Mouse (Mus musculus): Measurements from ENCODE around the gene Cdh23. TPM values are rescaled to one million over a fixed set of nuclear protein-coding genes. Genes with fewer than 3 reads are reported as not detected.

The Cdh23 gene
- polyA plus RNA-seq, 1 experiment from 2014 or later: 2.0 TPM

- ATAC-seq (ENCODE audit: low FRiP score): peak; percentile 72
- peak overlapping the region; percentile 25 for H3K4me3 ChIP-seq
- H3K4me2 ChIP-seq: peak overlapping the region; percentile 52
- no peaks in the 10 kb centered on the region for H3K36me3 ChIP-seq
- H3K27ac ChIP-seq: peak overlapping the region; percentile 90
- H3K9me3 ChIP-seq: no peaks in the 10 kb centered on the region
- 22% methylated on average over 14 of the region's 14 CpGs for WGBS
- H3K27me3 ChIP-seq: no peaks in the 10 kb centered on the region
- H3K4me1 ChIP-seq (replicated peaks): peaks cover 95% of the 10 kb centered on the region
- peak overlapping the region; percentile 36 for H3K9ac ChIP-seq
These were observed 410.5 kb downstream of the Cdh23 start for GRCm38 (mm10) chr10:60285676-60286372.

DNA sequence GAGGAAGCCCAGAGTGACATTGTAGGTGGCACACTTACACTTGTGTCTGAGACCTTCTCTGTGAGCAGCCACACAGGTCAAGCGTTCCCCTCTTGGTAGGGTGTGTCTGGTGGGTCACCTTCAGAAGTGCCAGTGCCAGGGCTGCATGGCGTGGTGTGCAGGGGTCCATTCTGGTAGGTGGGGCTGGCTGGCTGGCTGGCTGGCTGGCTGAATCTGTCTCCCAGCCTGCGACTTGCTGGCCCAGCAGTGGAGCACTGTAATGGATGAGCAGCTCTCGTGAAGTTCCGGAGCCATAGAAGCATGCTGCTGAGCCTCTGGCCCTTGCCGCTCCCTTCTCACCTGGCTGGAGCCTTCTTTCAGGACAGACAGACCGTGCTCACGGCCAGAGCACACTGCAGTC is 411.1 kb downstream of the Cdh23 start:
- WGBS: 45% methylated on average over 8 of the region's 8 CpGs
- Histone ChIP-seq H3K4me1 (replicated peaks) (peaks cover 95% of the 10 kb centered on the region), H3K27ac (peak overlapping the region; percentile 90), H3K9ac (peak overlapping the region; percentile 36), H3K9me3 (no peaks in the 10 kb centered on the region), H3K27me3 (no peaks in the 10 kb centered on the region), H3K36me3 (no peaks in the 10 kb centered on the region), H3K4me2 (peak overlapping the region; percentile 52), H3K4me3 (peak overlapping the region; percentile 25)
- ATAC-seq (ENCODE audit: low FRiP score): peak; percentile 27

DNA sequence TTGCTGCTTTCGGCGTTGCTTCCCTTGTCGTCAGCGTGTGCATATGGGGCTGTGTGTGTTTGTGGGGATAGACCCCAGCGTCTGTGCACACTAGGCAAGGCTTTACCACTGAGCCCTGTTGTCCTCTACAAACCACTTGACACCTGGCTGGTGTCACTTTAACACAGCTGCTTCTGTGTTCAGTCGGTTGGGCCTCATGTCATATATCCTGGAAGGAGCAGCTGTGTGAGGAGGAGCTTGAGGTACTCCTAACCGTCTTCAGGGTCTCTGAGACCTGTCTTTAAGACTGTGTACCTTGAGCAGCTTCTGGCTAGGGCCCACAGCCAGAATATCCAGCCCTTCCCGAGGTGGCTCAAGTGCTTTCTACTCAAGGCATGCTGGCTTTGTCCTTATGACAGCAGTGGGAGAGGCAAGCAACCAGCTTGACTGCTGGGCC is 411.6 kb downstream of the Cdh23 start:
- Histone ChIP-seq H3K36me3 (no peaks in the 10 kb centered on the region), H3K9me3 (no peaks in the 10 kb centered on the region), H3K27ac (peak overlapping the region; percentile 90), H3K4me1 (replicated peaks) (peaks cover 95% of the 10 kb centered on the region), H3K9ac (peak overlapping the region; percentile 36), H3K4me3 (0 out of 2 replicates have a peak overlapping the region, but pooled peaks have one; percentile 25), H3K27me3 (no peaks in the 10 kb centered on the region), H3K4me2 (peak overlapping the region; percentile 52)
- WGBS: 35% methylated on average over 8 of the region's 8 CpGs
- ATAC-seq (ENCODE audit: low FRiP score): 0 out of 2 replicates have a peak, but pooled peaks have one; percentile 15

GRCm38 (mm10) chr10:60284248-60284647 is 412.0 kb downstream of the Cdh23 start:
- Histone ChIP-seq H3K36me3 (no peaks in the 10 kb centered on the region), H3K4me2 (peak overlapping the region; percentile 52), H3K27me3 (no peaks in the 10 kb centered on the region), H3K9me3 (no peaks in the 10 kb centered on the region), H3K9ac (peak overlapping the region; percentile 36), H3K4me1 (replicated peaks) (peaks cover 95% of the 10 kb centered on the region), H3K27ac (peak overlapping the region; percentile 90), H3K4me3 (0 out of 2 replicates have a peak overlapping the region, but pooled peaks have one; percentile 25)
- WGBS: 58% methylated on average over 6 of the region's 6 CpGs
- ATAC-seq (ENCODE audit: low FRiP score): no peak

GRCm38 (mm10) chr10:60282116-60283014 is 413.9 kb downstream of the Cdh23 start:
- no peak overlapping the region for H3K4me2 ChIP-seq
- WGBS: 86% methylated on average over 10 of the region's 10 CpGs
- H3K36me3 ChIP-seq: no peaks in the 10 kb centered on the region
- peak overlapping the region; percentile 24; the same call in 1 of the 2 replicates for H3K9ac ChIP-seq
- H3K4me1 ChIP-seq (replicated peaks): peaks cover 93% of the 10 kb centered on the region
- no peak overlapping the region for H3K4me3 ChIP-seq
- H3K9me3 ChIP-seq: no peaks in the 10 kb centered on the region
- ATAC-seq (ENCODE audit: low FRiP score): no peak
- H3K27ac ChIP-seq: peak overlapping the region; percentile 55
- H3K27me3 ChIP-seq: no peaks in the 10 kb centered on the region

DNA sequence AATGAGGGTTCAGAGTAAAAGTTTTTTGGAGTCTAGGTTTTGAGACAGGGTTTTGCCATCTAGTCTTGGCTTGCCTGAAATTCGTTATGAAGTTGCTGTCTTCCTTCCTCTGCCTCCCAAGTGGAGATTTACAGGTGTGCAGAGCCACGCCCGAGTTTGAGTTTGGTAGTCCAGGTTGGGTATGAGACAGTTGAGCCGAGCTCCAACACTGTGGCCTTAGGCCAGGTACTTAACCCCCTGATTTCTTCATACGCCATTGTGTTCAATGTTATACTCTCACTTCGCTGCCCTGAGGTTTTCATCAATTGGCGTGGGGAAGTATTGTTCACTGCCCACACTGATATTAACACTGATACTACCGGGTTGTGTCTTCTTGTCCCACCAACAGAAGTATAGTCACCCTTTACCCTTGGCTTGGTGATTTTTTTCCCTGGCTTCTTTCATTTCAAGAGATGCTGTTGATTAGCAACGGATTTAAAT is 414.7 kb downstream of the Cdh23 start:
- Histone ChIP-seq H3K9ac (no peak overlapping the region), H3K4me1 (replicated peaks) (peaks cover 86% of the 10 kb centered on the region), H3K36me3 (no peaks in the 10 kb centered on the region), H3K4me3 (no peak overlapping the region), H3K27me3 (no peaks in the 10 kb centered on the region), H3K9me3 (no peaks in the 10 kb centered on the region), H3K27ac (no peak overlapping the region), H3K4me2 (no peak overlapping the region)
- 88% methylated on average over 9 of the region's 9 CpGs for WGBS
- no peak for ATAC-seq (ENCODE audit: low FRiP score)

DNA sequence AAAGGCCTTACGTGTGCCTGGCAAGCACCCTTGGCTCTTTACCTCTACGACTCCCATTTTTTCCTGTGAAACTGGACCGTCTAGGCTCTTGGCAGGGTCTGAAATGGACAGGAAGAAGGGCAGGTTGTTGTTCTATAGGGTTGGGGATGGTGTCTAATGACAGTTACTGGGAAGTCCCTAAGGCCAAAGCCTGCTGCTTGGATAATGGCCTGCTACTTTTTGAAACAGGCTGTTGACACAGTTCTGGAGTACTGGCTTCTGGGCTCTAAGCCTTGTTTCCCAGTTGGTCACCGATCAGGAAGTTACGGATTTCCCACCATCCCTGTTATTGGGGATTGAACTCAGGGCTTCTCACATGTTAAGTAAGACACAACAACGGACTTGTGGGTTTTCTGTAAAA is 415.9 kb downstream of the Cdh23 start:
- ATAC-seq (ENCODE audit: low FRiP score): no peak
- H3K9me3 ChIP-seq: no peaks in the 10 kb centered on the region
- peak overlapping the region; percentile 14 for H3K4me3 ChIP-seq
- WGBS: 92% methylated on average over 6 of the region's 6 CpGs
- H3K27me3 ChIP-seq: no peaks in the 10 kb centered on the region
- H3K27ac ChIP-seq: peak overlapping the region; percentile 18; the same call in 1 of the 2 replicates
- H3K9ac ChIP-seq: peak overlapping the region; percentile 35; the same call in 1 of the 2 replicates
- no peaks in the 10 kb centered on the region for H3K36me3 ChIP-seq
- peaks cover 73% of the 10 kb centered on the region for H3K4me1 ChIP-seq (replicated peaks)
- H3K4me2 ChIP-seq: peak overlapping the region; percentile 79

DNA sequence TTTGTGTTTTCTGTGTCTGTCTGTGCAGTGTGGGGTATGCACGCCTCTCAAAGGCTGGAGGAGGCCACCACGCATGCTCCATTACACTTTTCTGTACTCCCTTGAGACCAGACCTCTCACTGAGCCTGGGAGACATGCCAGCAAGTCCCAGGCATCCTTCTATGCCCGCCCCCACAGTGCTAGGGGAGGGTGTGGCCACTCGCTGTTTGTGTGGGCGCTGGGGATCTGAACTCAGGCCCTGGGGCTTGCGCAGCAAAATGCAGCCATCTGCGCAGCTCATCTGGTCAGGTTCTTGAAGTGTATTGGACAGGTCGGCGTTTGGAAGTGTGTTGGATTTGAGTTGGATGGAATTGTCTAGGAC is 416.4 kb downstream of the Cdh23 start:
- Histone ChIP-seq H3K9me3 (no peaks in the 10 kb centered on the region), H3K4me3 (peak overlapping the region; percentile 14), H3K4me2 (peak overlapping the region; percentile 79), H3K36me3 (no peaks in the 10 kb centered on the region), H3K27ac (peak overlapping the region; percentile 18; the same call in 1 of the 2 replicates), H3K4me1 (replicated peaks) (peaks cover 69% of the 10 kb centered on the region), H3K9ac (peak overlapping the region; percentile 35; the same call in 1 of the 2 replicates), H3K27me3 (no peaks in the 10 kb centered on the region)
- WGBS: 81% methylated on average over 9 of the region's 9 CpGs
- ATAC-seq (ENCODE audit: low FRiP score): no peak

DNA sequence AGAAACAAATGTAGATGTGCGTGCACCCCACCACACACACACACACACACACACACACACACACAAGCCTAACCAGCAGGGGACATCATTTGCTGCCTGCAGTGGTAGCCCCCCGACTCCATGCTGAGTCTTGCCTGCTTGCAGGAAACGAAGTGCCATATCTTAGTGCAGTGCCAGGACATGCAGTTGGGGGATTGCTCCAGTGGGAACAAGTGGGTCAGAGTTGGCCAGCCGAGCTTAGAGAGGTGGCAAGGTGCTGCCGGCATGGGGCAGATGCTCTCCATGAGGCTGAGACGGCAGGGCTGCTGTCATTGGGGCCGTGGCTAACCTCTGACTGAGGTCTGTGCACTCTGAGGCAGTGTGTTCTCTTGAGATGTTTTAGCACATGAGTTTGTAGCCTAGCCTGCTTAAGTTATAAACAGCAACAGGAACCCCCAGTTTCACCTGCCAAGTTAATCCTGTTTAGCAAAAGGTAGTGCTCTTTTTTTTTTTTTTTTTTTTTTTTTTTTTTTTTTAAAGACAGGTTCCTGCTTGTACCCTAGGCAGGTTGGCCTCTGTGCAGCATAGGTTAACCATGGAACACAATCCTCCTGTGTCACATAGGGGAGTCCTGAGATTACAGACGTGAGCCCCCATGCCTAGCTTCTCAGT is 416.9 kb downstream of the Cdh23 start:
- Histone ChIP-seq H3K4me2 (peak overlapping the region; percentile 79), H3K9ac (peak overlapping the region; percentile 64), H3K36me3 (no peaks in the 10 kb centered on the region), H3K27me3 (no peaks in the 10 kb centered on the region), H3K4me1 (replicated peaks) (peaks cover 64% of the 10 kb centered on the region), H3K27ac (peak overlapping the region; percentile 18; the same call in 1 of the 2 replicates), H3K4me3 (peak overlapping the region; percentile 79), H3K9me3 (no peaks in the 10 kb centered on the region)
- no peak for ATAC-seq (ENCODE audit: low FRiP score)
- 63% methylated on average over 8 of the region's 8 CpGs for WGBS

- Histone ChIP-seq H3K36me3 (no peaks in the 10 kb centered on the region), H3K27me3 (no peaks in the 10 kb centered on the region), H3K4me2 (peak overlapping the region; percentile 79), H3K9ac (peak overlapping the region; percentile 64), H3K27ac (no peak overlapping the region), H3K4me1 (replicated peaks) (peaks cover 57% of the 10 kb centered on the region), H3K9me3 (no peaks in the 10 kb centered on the region), H3K4me3 (peak overlapping the region; percentile 79)
- 83% methylated on average over 3 of the region's 3 CpGs for WGBS
- ATAC-seq (ENCODE audit: low FRiP score): no peak
These were observed 417.5 kb downstream of the Cdh23 start for GRCm38 (mm10) chr10:60278786-60279185.

DNA sequence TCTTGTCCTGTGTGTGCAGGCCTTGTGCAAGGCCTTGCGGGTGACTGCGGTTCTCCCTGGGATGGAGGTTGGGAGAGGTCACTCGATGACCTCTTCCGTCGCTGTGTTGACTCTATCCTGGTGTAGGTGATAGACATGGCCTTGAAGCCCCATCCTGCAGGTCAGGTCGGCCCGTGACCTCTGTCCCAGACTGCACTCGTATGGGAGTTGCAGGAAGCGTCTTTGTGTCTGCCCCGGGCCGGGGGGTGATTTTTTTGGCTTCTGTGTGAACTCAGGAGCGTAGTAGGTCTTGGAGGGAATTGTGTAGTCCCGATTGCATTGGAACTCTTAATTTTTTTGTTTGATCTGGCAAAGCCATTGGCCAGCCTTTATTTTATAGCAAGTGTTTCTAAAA is 418.3 kb downstream of the Cdh23 start:
- no peak; the same call in 1 of the 2 replicates for ATAC-seq (ENCODE audit: low FRiP score)
- Histone ChIP-seq H3K36me3 (no peaks in the 10 kb centered on the region), H3K27me3 (no peaks in the 10 kb centered on the region), H3K27ac (peak overlapping the region; percentile 96), H3K9me3 (no peaks in the 10 kb centered on the region), H3K4me1 (replicated peaks) (peaks cover 50% of the 10 kb centered on the region), H3K4me2 (peak overlapping the region; percentile 79), H3K4me3 (peak overlapping the region; percentile 79), H3K9ac (peak overlapping the region; percentile 92)
- WGBS: 8% methylated on average over 13 of the region's 13 CpGs
